Mouse (Mus musculus) layer of hippocampus, adult 2 months (tissue): ENCODE results near the gene Dicer1. TPM values are rescaled to one million over a fixed set of nuclear protein-coding genes. Genes with fewer than 3 reads are reported as not detected.
A peak's percentile ranks its signal among the peaks of the same experiment; 100 is the strongest.

Source experiments
- DNase-seq, 2 experiments: peaks; one replicate each; pipeline ENCODE4 v3.0.0; 2022; ENCODE audit warnings: low spot score in 2 of 2
- H3K27ac ChIP-seq: fragments of 200-600 bp; 2 replicates; pipeline ENCODE4 v1.8.1; 2022
- H3K4me3 ChIP-seq: fragments of 200-600 bp; 2 replicates; pipeline ENCODE4 v1.8.1; 2022; ENCODE audit warnings: mild to moderate bottlenecking
- CTCF ChIP-seq: fragments of 200-600 bp; conservative IDR thresholded peaks from 2 replicates; pipeline ENCODE4 v1.8.1; 2022; ENCODE audit warnings: antibody characterized with exemption, mild to moderate bottlenecking, moderate library complexity
- total RNA-seq, 2 experiments: library from RNA; stranded (reverse); gene quantifications; 2 replicates each; pipeline ENCODE4 v1.2.3; 2021

The Dicer1 gene
- total RNA-seq, 2 experiments from 2014 or later = 43.7 to 47.1 TPM

GRCm38 (mm10) chr12:104651269-104651668, 100.5 kb downstream of the Dicer1 start:
- H3K4me3 ChIP-seq = no peak overlapping the region
- no peak for DNase-seq
- H3K27ac ChIP-seq = no peak overlapping the region
- TF ChIP-seq CTCF = no peak

- Histone ChIP-seq H3K27ac (no peak overlapping the region), H3K4me3 (no peak overlapping the region)
- no peak for TF ChIP-seq CTCF
- no peak for DNase-seq
These were observed 101.1 kb downstream of the Dicer1 start for GRCm38 (mm10) chr12:104650510-104651260.

GRCm38 (mm10) chr12:104648366-104648765, 103.4 kb downstream of the Dicer1 start:
- no peak for DNase-seq
- H3K4me3 ChIP-seq = no peak overlapping the region
- H3K27ac ChIP-seq = no peak overlapping the region
- no peak for TF ChIP-seq CTCF

DNA sequence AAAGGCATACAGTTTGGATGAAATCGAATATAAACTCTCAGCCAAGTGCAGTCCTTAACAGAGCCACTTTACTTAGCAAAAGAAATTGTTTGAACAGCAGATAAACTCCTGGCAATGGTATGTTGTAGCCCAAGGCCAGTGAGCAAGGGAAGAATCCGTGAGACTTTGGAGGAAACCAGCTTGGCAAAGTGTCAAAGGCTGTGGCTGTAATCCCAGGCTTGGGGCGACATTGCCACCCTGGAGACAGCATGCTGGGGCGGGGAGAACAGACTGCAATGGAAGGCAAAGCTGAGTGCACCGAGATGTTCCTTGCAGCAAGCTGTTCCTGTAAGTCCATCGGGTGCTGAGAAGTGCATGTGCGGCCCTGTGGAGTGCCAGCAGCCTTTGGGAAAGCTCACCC, 109.4 kb downstream of the Dicer1 start:
- TF ChIP-seq CTCF = no peak
- DNase-seq = peak in 1 of 2 experiments; percentile 19
- H3K4me3 ChIP-seq = no peak overlapping the region
- H3K27ac ChIP-seq = no peak overlapping the region

DNA sequence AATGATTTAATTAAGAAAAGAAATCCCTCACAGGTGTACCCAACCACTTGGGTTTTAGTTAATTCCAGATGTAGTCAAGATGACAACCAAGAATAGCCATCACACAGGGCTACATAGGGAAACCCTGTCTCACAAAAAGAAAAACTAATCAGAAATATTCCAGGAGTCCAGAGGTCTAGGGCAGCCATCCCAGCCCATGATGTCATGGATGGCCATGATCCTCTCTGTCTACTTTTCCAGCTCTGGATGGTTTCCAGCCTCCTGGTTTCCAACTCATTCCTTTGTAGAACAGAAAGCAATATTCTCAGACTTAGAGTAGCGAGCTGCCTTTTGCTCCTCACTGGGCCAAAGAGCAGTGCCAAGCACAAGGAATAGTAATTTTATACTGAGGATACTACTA, 110.8 kb downstream of the Dicer1 start:
- Histone ChIP-seq H3K27ac (no peak overlapping the region), H3K4me3 (no peak overlapping the region)
- DNase-seq = no peak
- TF ChIP-seq CTCF = no peak

- TF ChIP-seq CTCF = no peak
- Histone ChIP-seq H3K27ac (no peak overlapping the region), H3K4me3 (no peak overlapping the region)
- DNase-seq = no peak
These were observed 113.6 kb downstream of the Dicer1 start for GRCm38 (mm10) chr12:104638156-104638555.

Other genes starting within 250 kb of the Dicer1 start
- 100 to 1,000 TPM; 103 to 108 TPM for gene Clmn, start 113.1 kb upstream of the Dicer1 start, total RNA-seq